Mouse (Mus musculus) midbrain, embryonic 11.5 days (tissue): ENCODE measurements around the gene Eef1g. TPM values are rescaled to one million over a fixed set of nuclear protein-coding genes. Genes with fewer than 3 reads are reported as not detected.

Experiments
- ATAC-seq: fragments of 200-750 bp; cut with Nextera tagmentation; 2 replicates; pipeline ENCODE4 v1.8.0; 2017; ENCODE audit warnings: moderate TSS enrichment, moderate library complexity; ENCODE audit not compliant: low FRiP score
- DNase-seq: peaks from one replicate; pipeline ENCODE4 v3.0.0; 2015; ENCODE audit warnings: low spot score; ENCODE audit errors: missing footprints
- H3K27ac ChIP-seq: fragments of 300-500 bp; sonication (generic); 2 replicates; pipeline ENCODE4 v1.5.1; 2014; ENCODE audit warnings: low read depth, low read length
- H3K27me3 ChIP-seq: fragments of 300-500 bp; sonication (generic); 2 replicates; pipeline ENCODE4 v1.6.1; 2014; ENCODE audit warnings: mild to moderate bottlenecking, low read length, moderate library complexity, mixed read lengths; ENCODE audit not compliant: control insufficient read depth, insufficient read depth
- H3K36me3 ChIP-seq: fragments of 300-500 bp; sonication (generic); 2 replicates; pipeline ENCODE4 v1.6.1; 2014; ENCODE audit warnings: mild to moderate bottlenecking, low read length, moderate library complexity, mixed read lengths; ENCODE audit not compliant: control insufficient read depth, insufficient read depth
- H3K4me1 ChIP-seq: fragments of 300-500 bp; sonication (generic); 2 replicates; pipeline ENCODE4 v1.6.1; 2014; ENCODE audit warnings: low read length; ENCODE audit not compliant: control insufficient read depth, insufficient read depth
- H3K4me2 ChIP-seq: fragments of 300-500 bp; sonication (generic); 2 replicates; pipeline ENCODE4 v1.6.1; 2014; ENCODE audit warnings: mild to moderate bottlenecking, moderate library complexity
- H3K4me3 ChIP-seq: fragments of 300-500 bp; sonication (generic); 2 replicates; pipeline ENCODE4 v1.5.1; 2014; ENCODE audit warnings: low read depth, low read length
- H3K9ac ChIP-seq: fragments of 300-500 bp; sonication (generic); 2 replicates; pipeline ENCODE4 v1.6.1; 2014; ENCODE audit warnings: low read length
- H3K9me3 ChIP-seq: fragments of 300-500 bp; sonication (generic); 2 replicates; pipeline ENCODE4 v1.6.1; 2016; ENCODE audit warnings: low read length; ENCODE audit not compliant: control insufficient read depth
- WGBS: fragments of 180-500 bp; shearing (Covaris S2); extraction: QIAGEN DNeasy Blood & Tissue Kit; methylation state at CpG from one replicate; pipeline ENCODE4 v1.1.7; 2014; 5-methylcytosine and 5-hydroxymethylcytosine counted together
- polyA plus RNA-seq: library from polyadenylated mRNA; unstranded; fragments of >200 nt; fragmentation: Nextera tagmentation; extraction: Ambion mirVana; gene quantifications from 2 replicates; pipeline ENCODE4 v1.2.1, GENCODE M21; 2014

The Eef1g gene
- polyA plus RNA-seq, 1 experiment from 2014 or later: 435 TPM

DNA sequence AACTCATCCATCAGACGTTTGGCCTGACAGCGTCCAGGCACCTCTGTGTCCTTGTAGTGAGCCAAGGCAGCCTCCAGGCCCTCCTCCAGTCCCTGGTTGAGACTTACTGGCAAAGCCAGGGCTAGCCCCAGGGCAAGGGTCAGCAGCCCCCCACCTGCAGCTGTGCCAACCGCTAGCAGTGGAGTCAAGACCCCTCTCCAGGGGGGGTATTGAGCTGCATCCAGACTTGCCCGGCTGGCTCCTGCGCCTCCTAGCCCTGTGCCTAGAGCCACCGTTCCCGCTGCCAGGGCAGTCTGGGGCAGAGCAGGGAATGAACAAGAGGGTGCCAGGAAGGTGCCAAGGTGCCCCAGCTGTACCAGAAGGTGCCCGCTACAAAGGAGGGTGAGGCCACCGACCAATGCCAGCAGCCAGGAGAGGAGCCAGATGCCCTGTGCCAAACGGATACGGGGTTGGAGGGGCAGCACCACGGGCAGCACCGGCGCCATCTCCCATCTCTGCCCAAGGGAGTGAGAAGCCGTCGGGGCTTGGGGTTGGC, 38.1 kb upstream of the Eef1g start:
- H3K4me1 ChIP-seq: peaks cover 13% of the 10 kb centered on the region
- H3K9ac ChIP-seq: peak overlapping the region; percentile 79; the same call in 1 of the 2 replicates
- 17% methylated on average over 16 of the region's 16 CpGs for WGBS
- H3K4me2 ChIP-seq: peak overlapping the region; percentile 81
- ATAC-seq (peak; percentile 36), DNase-seq (no peak)
- no peaks in the 10 kb centered on the region for H3K27me3 ChIP-seq
- H3K27ac ChIP-seq: no peak overlapping the region
- H3K9me3 ChIP-seq: no peaks in the 10 kb centered on the region
- no peaks in the 10 kb centered on the region; the same call in 1 of the 2 replicates for H3K36me3 ChIP-seq
- H3K4me3 ChIP-seq: peak overlapping the region; percentile 66

- peak; percentile 97 for DNase-seq
- Histone ChIP-seq H3K4me3 (peak within 1 kb of the TSS; percentile 66), H3K27me3 (no peaks in the 10 kb centered on the region), H3K9ac (peak within 1 kb of the TSS; percentile 79), H3K36me3 (no peaks in the 10 kb centered on the region; the same call in 1 of the 2 replicates), H3K27ac (peak within 1 kb of the TSS; percentile 44), H3K9me3 (no peaks in the 10 kb centered on the region), H3K4me2 (peak within 1 kb of the TSS; percentile 81), H3K4me1 (peaks cover 13% of the 10 kb centered on the region)
- ATAC-seq: peak; percentile 81
- under 1% methylated on average over 66 of the region's 74 CpGs for WGBS
Measured at GRCm38 (mm10) chr19:8929224-8930088, 37.4 kb upstream of the Eef1g start, which contains the start of the genes Rom1 and Eml3. TSS of gene Rom1 (minus strand) at chr19:8929356. TSS of gene Eml3 (plus strand) at chr19:8929552.

GRCm38 (mm10) chr19:8930117-8930516, 36.7 kb upstream of the Eef1g start:
- no peaks in the 10 kb centered on the region for H3K27me3 ChIP-seq
- WGBS: 19% methylated on average over 11 of the region's 11 CpGs
- H3K4me2 ChIP-seq: peak overlapping the region; percentile 81
- ATAC-seq (no peak), DNase-seq (peak; percentile 90)
- no peak overlapping the region for H3K27ac ChIP-seq
- peak overlapping the region; percentile 66 for H3K4me3 ChIP-seq
- H3K36me3 ChIP-seq: no peaks in the 10 kb centered on the region; the same call in 1 of the 2 replicates
- H3K9me3 ChIP-seq: no peaks in the 10 kb centered on the region
- peaks cover 13% of the 10 kb centered on the region for H3K4me1 ChIP-seq
- H3K9ac ChIP-seq: peak overlapping the region; percentile 79

GRCm38 (mm10) chr19:8930771-8931170, 36.1 kb upstream of the Eef1g start:
- Histone ChIP-seq H3K9me3 (no peaks in the 10 kb centered on the region), H3K4me2 (peak overlapping the region; percentile 81), H3K9ac (peak overlapping the region; percentile 14; the same call in 1 of the 2 replicates), H3K4me3 (no peak overlapping the region; the same call in 1 of the 2 replicates), H3K36me3 (no peaks in the 10 kb centered on the region; the same call in 1 of the 2 replicates), H3K4me1 (peaks cover 13% of the 10 kb centered on the region), H3K27ac (no peak overlapping the region), H3K27me3 (no peaks in the 10 kb centered on the region)
- no peak for ATAC-seq
- no peak for DNase-seq
- 84% methylated on average over 7 of the region's 7 CpGs for WGBS

- Histone ChIP-seq H3K9ac (no peak overlapping the region), H3K9me3 (no peaks in the 10 kb centered on the region), H3K4me2 (no peak overlapping the region), H3K4me1 (peaks cover 5% of the 10 kb centered on the region), H3K36me3 (no peaks in the 10 kb centered on the region), H3K4me3 (no peak overlapping the region), H3K27me3 (no peaks in the 10 kb centered on the region), H3K27ac (no peak overlapping the region)
- ATAC-seq: no peak
- DNase-seq: peak; percentile 61
- WGBS: 69% methylated on average over 2 of the region's 2 CpGs
Measured at GRCm38 (mm10) chr19:8936736-8937135, 30.1 kb upstream of the Eef1g start.

- Histone ChIP-seq H3K4me1 (peaks cover 15% of the 10 kb centered on the region), H3K36me3 (peaks cover 5% of the 10 kb centered on the region; the same call in 1 of the 2 replicates), H3K9ac (peak overlapping the region; percentile 95), H3K4me3 (peak overlapping the region; percentile 98; the same call in 1 of the 2 replicates), H3K27ac (no peak overlapping the region), H3K9me3 (no peaks in the 10 kb centered on the region), H3K27me3 (no peaks in the 10 kb centered on the region), H3K4me2 (peak overlapping the region; percentile 73; the same call in 1 of the 2 replicates)
- DNase-seq: no peak
- 82% methylated on average over 15 of the region's 15 CpGs for WGBS
- peak; percentile 0 for ATAC-seq
Measured at GRCm38 (mm10) chr19:8940526-8941133, 26.2 kb upstream of the Eef1g start.

GRCm38 (mm10) chr19:8941136-8941514, 25.7 kb upstream of the Eef1g start:
- ATAC-seq: peak; percentile 45
- Histone ChIP-seq H3K4me2 (peak overlapping the region; percentile 73), H3K9ac (peak overlapping the region; percentile 95), H3K4me3 (peak overlapping the region; percentile 98), H3K9me3 (no peaks in the 10 kb centered on the region), H3K27me3 (no peaks in the 10 kb centered on the region), H3K27ac (peak overlapping the region; percentile 67), H3K4me1 (peaks cover 15% of the 10 kb centered on the region), H3K36me3 (peaks cover 6% of the 10 kb centered on the region; the same call in 1 of the 2 replicates)
- peak; percentile 91 for DNase-seq
- WGBS: 31% methylated on average over 10 of the region's 10 CpGs

- under 1% methylated on average over 64 of the region's 64 CpGs for WGBS
- no peaks in the 10 kb centered on the region for H3K27me3 ChIP-seq
- H3K4me2 ChIP-seq: peak within 1 kb of the TSS; percentile 73
- peaks cover 15% of the 10 kb centered on the region for H3K4me1 ChIP-seq
- H3K9me3 ChIP-seq: no peaks in the 10 kb centered on the region
- peak within 1 kb of the TSS; percentile 95 for H3K27ac ChIP-seq
- DNase-seq: peak; percentile 100
- H3K4me3 ChIP-seq: peak within 1 kb of the TSS; percentile 98
- peak within 1 kb of the TSS; percentile 95 for H3K9ac ChIP-seq
- ATAC-seq: peak; percentile 96
- H3K36me3 ChIP-seq: peaks cover 10% of the 10 kb centered on the region
Measured at GRCm38 (mm10) chr19:8941515-8942217, 25.2 kb upstream of the Eef1g start, which contains the start of gene Mta2. TSS of gene Mta2 (plus strand) at chr19:8941875.
